Mouse (Mus musculus) adrenal gland (tissue): Measurements from ENCODE around the gene Trmu.

Source experiments
- intact Hi-C: fragments of 180-260 bp; cut with DNase I; formaldehyde crosslinking; loops from one replicate; pipeline ENCODE4 v1.15.1; 2025

Trmu gene

DNA sequence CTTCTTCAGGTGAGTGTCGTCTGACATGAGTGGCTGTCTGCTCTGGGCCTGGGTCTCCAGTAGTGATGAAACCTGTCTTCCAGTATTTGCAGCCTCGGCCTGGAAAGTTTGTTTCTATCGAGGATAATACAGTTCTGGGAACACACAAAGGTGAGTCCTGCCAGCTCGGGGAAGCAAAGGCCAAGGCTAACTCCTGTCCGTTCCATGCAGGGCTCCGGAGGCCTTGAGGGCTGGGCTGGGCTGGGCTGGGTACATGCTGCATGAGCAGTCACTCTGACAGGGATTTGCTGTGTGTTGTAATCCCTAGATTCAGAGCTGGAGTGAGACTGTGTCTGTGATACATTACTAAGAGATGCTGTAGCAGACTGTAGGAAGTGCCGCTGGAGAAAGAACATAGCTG, 14.8 kb downstream of the Trmu start:
- intact Hi-C loops: loop anchor here (10.0 kb wide), 1 partner anchor 221 kb away; no protein-coding TSS in a partner anchor

GRCm38 (mm10) chr15:85896284-85896683, 17.2 kb downstream of the Trmu start:
- intact Hi-C loops: loop anchor here (1.0 to 10.0 kb wide), 2 partner anchors 143 to 219 kb away; no protein-coding TSS in a partner anchor

DNA sequence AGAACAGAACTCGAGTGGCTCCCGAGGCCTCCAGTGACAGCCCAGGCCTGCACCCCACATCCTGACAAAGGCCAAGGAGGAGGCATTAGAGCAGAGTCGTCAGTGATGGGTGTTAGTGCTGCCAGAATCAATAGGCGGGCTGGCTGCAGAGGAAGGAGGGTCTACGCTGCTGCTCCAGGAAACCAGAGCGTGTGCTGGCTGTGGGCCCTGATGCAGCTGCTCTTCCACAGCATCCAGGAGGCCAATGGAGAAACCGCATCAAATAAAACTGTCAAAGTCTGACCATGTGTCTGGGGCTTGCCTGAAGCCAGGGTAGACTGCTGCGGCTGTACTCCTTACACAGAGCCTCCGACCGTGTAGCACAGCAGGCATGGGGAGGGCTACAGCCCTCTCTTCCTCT, 18.0 kb downstream of the Trmu start:
- intact Hi-C loops: loop anchor here (10.0 kb wide), 1 partner anchor 218 kb away; no protein-coding TSS in a partner anchor

GRCm38 (mm10) chr15:85899396-85899795, 20.3 kb downstream of the Trmu start:
- intact Hi-C loops: loop anchor here (10.0 kb wide), 1 partner anchor 215 kb away; no protein-coding TSS in a partner anchor

DNA sequence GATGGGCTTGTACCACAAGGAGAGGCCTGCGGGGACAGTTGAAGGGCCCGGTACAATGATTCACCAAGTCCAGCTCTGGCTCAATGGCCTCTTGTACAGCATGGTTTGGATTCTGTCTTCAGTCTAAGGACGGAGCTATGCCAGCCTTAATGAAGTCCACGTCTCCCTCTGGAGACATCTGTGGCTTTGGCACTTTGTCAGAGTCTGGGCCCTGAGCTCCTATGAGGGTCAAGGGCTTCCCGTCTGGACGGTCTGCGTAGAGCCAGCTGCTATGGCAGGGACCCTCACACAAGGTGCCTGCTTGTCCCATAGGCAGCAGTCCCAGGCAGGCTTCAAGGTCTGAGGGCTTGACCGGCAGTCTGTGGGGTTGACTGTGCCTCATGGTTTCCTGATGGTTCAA, 21.2 kb downstream of the Trmu start:
- intact Hi-C loops: no loop called here

DNA sequence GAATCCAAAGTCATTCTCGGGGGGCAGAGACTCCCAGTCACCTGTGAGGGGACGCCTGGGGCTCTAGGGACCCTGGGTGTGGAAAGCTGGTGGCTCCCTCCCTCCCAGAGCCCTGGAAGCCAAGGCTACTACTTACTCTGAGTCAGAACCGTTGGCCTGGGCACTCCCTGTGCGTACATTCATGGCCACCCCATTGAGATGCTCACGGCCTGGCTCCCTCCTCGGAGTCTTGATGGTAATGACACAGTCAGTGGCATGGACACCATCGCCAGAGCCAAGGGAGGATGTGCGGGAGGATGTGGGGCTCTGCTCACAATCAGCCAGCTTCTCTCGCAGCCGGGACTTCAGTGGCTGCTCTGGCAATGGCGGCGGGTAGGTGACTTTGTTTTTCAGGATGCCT, 21.7 kb downstream of the Trmu start:
- intact Hi-C loops: no loop called here

GRCm38 (mm10) chr15:85902505-85902904, 23.4 kb downstream of the Trmu start:
- intact Hi-C loops: no loop called here

DNA sequence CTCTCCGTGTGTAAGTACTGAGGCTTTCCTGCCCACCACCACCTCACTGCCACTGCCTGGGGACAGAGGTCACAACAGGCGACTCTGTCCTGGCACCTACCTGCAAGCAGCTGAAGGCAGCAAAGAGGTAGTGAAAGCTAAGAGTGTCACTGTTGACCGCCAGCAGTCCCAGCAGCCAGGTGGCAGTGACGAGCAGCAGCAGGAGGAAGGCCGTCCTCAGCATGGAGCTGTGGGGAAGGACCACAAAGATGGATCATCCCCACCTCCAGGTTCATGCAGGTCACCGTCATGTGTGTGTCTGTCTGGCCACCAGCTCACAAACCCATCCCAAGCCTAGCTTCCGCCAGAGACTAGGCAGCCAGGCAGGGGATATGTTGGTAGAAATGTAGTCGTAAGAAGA, 24.7 kb downstream of the Trmu start:
- intact Hi-C loops: no loop called here

DNA sequence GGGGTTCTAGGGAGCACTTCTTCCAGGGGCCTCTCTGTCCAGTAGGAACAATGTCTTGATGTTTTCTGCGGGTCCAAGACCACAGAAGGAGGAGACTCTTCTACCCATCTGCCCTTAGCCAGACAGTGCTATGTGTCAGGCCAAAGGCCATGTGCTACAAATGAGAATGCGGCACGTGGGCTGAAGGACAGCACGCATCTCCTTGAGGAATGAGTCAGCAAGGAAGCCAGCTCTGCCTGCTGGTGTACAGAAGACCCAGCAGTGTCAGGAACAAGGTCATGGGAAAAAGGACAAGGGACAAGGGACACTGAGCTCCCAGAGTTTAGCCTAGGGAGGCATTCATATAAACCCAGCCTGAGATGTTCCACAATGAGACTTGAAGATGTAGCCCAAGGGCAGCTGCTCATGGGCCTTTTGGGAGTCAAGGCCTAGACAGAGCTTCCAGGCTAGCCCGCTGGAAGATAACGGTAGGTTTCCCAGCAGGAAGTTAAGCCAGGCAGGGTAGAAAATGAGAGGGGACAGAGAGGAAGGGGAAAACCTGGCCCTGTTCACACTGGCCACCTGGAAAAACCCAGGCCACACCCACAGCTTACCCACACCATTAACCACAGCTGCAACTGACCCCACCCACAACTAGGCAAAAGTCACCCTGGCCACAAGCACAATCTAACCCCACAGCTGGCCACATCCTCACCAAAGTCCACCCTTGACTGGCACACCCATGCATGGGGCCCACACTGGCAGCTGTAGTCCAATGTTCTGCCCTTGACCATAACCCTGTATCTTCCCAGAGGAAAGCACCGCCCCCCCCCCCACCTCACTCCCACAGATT, 29.8 kb downstream of the Trmu start:
- intact Hi-C loops: no loop called here

GRCm38 (mm10) chr15:85909492-85909829, 30.3 kb downstream of the Trmu start:
- intact Hi-C loops: no loop called here

GRCm38 (mm10) chr15:85909931-85910330, 30.8 kb downstream of the Trmu start:
- intact Hi-C loops: no loop called here

DNA sequence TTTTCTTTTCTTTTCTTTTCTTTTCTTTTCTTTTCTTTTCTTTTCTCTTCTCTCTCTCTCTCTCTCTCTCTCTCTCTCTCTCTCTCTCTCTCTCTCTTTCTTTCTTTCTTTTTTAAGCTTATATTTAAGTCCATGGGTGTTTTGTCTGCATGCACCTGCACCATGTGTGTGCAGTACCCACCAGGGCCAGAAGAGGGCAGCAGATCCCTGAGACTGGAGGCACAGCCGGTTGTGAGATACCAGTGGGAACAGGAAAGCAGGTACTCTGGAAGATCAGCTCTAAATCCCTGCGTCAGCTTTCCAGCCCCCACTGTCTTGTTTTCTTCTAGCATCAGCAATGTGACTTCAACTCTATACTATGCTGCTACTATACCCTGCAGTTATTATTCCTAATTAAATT, 34.5 kb downstream of the Trmu start:
- intact Hi-C loops: loop anchor here (2.0 kb wide), 1 partner anchor 125 kb away; no protein-coding TSS in a partner anchor

DNA sequence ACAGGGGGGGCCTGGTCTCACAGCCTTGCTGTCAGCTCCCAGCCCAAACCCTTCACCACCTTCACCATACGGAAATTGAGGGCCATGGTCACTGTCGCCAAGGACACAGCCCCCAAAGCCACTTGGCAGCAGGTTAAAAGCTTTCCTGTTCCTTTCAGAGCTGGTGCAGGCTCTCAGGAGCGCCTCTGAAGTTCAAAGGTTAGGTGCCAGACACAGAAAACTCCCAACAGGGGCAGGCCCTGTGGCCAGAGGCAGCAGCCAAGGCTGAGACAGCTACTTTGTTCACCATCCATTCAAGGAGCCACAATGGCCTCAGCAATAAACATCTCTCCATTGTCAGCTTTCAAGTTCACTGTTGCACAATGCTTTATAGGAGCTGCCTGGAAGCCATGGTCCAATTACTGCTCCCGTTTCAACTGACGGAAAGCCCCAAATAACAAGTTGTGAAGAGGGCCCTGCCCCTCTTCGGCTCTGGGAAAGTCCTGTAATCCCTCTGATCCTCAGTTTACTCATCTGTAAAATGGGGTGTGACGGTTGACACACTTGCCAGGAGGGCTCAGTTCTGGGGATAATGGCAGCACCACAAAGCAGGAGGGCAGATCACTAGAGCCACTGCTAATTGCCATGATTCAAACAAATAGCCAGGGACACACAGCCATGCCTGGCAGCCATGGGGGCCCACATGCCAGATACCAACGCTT, 40.2 kb downstream of the Trmu start:
- intact Hi-C loops: no loop called here

GRCm38 (mm10) chr15:85919892-85920248, 40.8 kb downstream of the Trmu start:
- intact Hi-C loops: no loop called here

DNA sequence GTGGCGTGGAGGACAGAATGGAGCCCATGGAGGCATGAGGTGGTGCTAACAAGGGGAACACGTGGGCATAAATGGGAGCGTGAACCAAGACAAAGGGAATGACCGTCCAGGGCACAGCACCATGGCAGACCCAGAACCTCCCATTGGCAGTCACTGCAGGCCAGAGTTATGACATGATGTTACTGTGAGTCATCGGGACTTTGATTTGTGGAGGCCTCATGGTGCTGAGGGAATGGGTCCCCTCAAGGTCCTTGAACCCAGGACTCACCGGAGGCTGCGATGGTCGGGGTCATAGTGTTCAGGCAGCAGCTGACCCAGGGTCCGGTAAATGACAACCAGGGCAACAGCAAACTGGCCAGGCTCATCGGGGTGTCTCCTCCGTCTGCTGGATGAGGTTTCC, 42.7 kb downstream of the Trmu start:
- intact Hi-C loops: no loop called here

- intact Hi-C loops: no loop called here
Observed at GRCm38 (mm10) chr15:85928161-85928560, 49.0 kb downstream of the Trmu start.

DNA sequence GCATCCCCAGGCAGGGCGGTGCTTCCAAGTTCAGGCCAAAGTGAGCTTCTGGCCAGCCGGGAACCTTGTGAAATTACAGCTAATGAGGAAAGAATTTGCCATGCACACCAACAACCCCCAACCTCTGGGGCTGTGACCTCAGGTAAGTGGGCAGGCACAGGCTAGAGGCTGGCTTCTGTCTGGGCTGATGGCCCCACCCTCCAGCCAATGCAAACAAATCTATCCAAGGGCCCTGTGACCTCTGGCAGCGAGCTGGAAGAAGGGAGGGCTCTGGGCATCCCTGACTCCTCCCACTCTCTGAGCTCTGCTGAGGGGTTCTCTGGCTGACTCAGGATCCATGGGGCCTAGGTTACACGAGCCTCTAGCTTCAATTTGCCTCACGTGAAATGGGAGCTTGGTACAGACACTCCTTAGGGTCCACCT, 56.5 kb downstream of the Trmu start:
- intact Hi-C loops: no loop called here
